Mouse (Mus musculus): Measurements from ENCODE around the gene Nrgn. TPM values are rescaled to one million over a fixed set of nuclear protein-coding genes. Genes with fewer than 3 reads are reported as not detected.

Gene Nrgn
- total and polyA plus RNA-seq, 2 experiments from 2014 or later = 76.2 to 176 TPM

- no peaks in the 10 kb centered on the region for H3K9me3 ChIP-seq (ENCODE audit: low read length)
- 86% methylated on average over 4 of the region's 4 CpGs for WGBS
- H3K4me1 ChIP-seq (ENCODE audit: insufficient read depth) = no peaks in the 10 kb centered on the region
- H3K9ac ChIP-seq = no peak overlapping the region
- no peak for TF ChIP-seq CTCF (IDR thresholded peaks at IDR 0.05; ENCODE audit: low read depth)
- H3K27ac ChIP-seq (ENCODE audit: low read depth, low read length) = no peak overlapping the region
- ATAC-seq = no peak
- DNase-seq = no peak
- no peak overlapping the region for H3K4me2 ChIP-seq (ENCODE audit: low read depth)
- H3K4me3 ChIP-seq (ENCODE audit: low read depth, low read length) = no peak overlapping the region
- H3K36me3 ChIP-seq (ENCODE audit: insufficient read depth) = no peaks in the 10 kb centered on the region
- H3K27me3 ChIP-seq (ENCODE audit: insufficient read depth, low read length) = no peaks in the 10 kb centered on the region
Observed at GRCm38 (mm10) chr9:37590381-37590780, 37.7 kb upstream of the Nrgn start.

GRCm38 (mm10) chr9:37586718-37587117 is 34.0 kb upstream of the Nrgn start:
- DNase-seq (no peak), ATAC-seq (peak; percentile 43; the same call in 1 of the 2 replicates)
- Histone ChIP-seq H3K9ac (no peak overlapping the region), H3K9me3 (ENCODE audit: low read length) (no peaks in the 10 kb centered on the region), H3K27me3 (ENCODE audit: insufficient read depth, low read length) (no peaks in the 10 kb centered on the region), H3K36me3 (ENCODE audit: insufficient read depth) (no peaks in the 10 kb centered on the region), H3K4me3 (ENCODE audit: low read depth, low read length) (no peak overlapping the region), H3K4me2 (ENCODE audit: low read depth) (no peak overlapping the region), H3K27ac (ENCODE audit: low read depth, low read length) (no peak overlapping the region), H3K4me1 (ENCODE audit: insufficient read depth) (no peaks in the 10 kb centered on the region)
- no peak for TF ChIP-seq CTCF (IDR thresholded peaks at IDR 0.05; ENCODE audit: low read depth)
- WGBS = 60% methylated on average over 4 of the region's 4 CpGs

GRCm38 (mm10) chr9:37583594-37583993 is 30.9 kb upstream of the Nrgn start:
- H3K36me3 ChIP-seq (ENCODE audit: insufficient read depth) = no peaks in the 10 kb centered on the region
- TF ChIP-seq CTCF (IDR thresholded peaks at IDR 0.05; ENCODE audit: low read depth) = no peak
- no peak for DNase-seq
- WGBS = 88% methylated on average over 5 of the region's 5 CpGs
- no peak overlapping the region for H3K27ac ChIP-seq (ENCODE audit: low read depth, low read length)
- no peaks in the 10 kb centered on the region for H3K9me3 ChIP-seq (ENCODE audit: low read length)
- no peak overlapping the region for H3K9ac ChIP-seq
- H3K4me1 ChIP-seq (ENCODE audit: insufficient read depth) = no peaks in the 10 kb centered on the region
- no peak overlapping the region for H3K4me3 ChIP-seq (ENCODE audit: low read depth, low read length)
- H3K4me2 ChIP-seq (ENCODE audit: low read depth) = no peak overlapping the region
- H3K27me3 ChIP-seq (ENCODE audit: insufficient read depth, low read length) = no peaks in the 10 kb centered on the region
- no peak for ATAC-seq

- Histone ChIP-seq H3K9ac (no peak overlapping the region), H3K9me3 (ENCODE audit: low read length) (no peaks in the 10 kb centered on the region), H3K4me2 (ENCODE audit: low read depth) (peak overlapping the region; percentile 39), H3K27ac (ENCODE audit: low read depth, low read length) (peak overlapping the region; percentile 64), H3K4me1 (ENCODE audit: insufficient read depth) (no peaks in the 10 kb centered on the region), H3K27me3 (ENCODE audit: insufficient read depth, low read length) (no peaks in the 10 kb centered on the region), H3K4me3 (ENCODE audit: low read depth, low read length) (no peak overlapping the region), H3K36me3 (ENCODE audit: insufficient read depth) (no peaks in the 10 kb centered on the region)
- peak; percentile 63 for DNase-seq
- no peak for TF ChIP-seq CTCF (IDR thresholded peaks at IDR 0.05; ENCODE audit: low read depth)
- WGBS = 22% methylated on average over 14 of the region's 14 CpGs
- ATAC-seq = peak; percentile 84
Observed at GRCm38 (mm10) chr9:37576436-37576930, 23.8 kb upstream of the Nrgn start.

GRCm38 (mm10) chr9:37572204-37572876 is 19.6 kb upstream of the Nrgn start:
- H3K27me3 ChIP-seq (ENCODE audit: insufficient read depth, low read length) = no peaks in the 10 kb centered on the region
- no peak overlapping the region for H3K4me2 ChIP-seq (ENCODE audit: low read depth)
- 64% methylated on average over 3 of the region's 3 CpGs for WGBS
- no peaks in the 10 kb centered on the region for H3K9me3 ChIP-seq (ENCODE audit: low read length)
- DNase-seq = no peak
- no peak overlapping the region for H3K27ac ChIP-seq (ENCODE audit: low read depth, low read length)
- TF ChIP-seq CTCF (IDR thresholded peaks at IDR 0.05; ENCODE audit: low read depth) = no peak
- H3K36me3 ChIP-seq (ENCODE audit: insufficient read depth) = no peaks in the 10 kb centered on the region
- H3K4me3 ChIP-seq (ENCODE audit: low read depth, low read length) = no peak overlapping the region
- H3K4me1 ChIP-seq (ENCODE audit: insufficient read depth) = peaks cover 9% of the 10 kb centered on the region
- ATAC-seq = no peak
- no peak overlapping the region for H3K9ac ChIP-seq

- Histone ChIP-seq H3K4me3 (ENCODE audit: low read depth, low read length) (no peak overlapping the region), H3K9me3 (ENCODE audit: low read length) (no peaks in the 10 kb centered on the region), H3K9ac (no peak overlapping the region), H3K27ac (ENCODE audit: low read depth, low read length) (no peak overlapping the region), H3K27me3 (ENCODE audit: insufficient read depth, low read length) (no peaks in the 10 kb centered on the region), H3K4me2 (ENCODE audit: low read depth) (no peak overlapping the region), H3K36me3 (ENCODE audit: insufficient read depth) (no peaks in the 10 kb centered on the region), H3K4me1 (ENCODE audit: insufficient read depth) (peaks cover 9% of the 10 kb centered on the region)
- TF ChIP-seq CTCF (IDR thresholded peaks at IDR 0.05; ENCODE audit: low read depth) = no peak
- ATAC-seq (no peak), DNase-seq (no peak)
- WGBS = 76% methylated on average over 2 of the region's 2 CpGs
Observed at GRCm38 (mm10) chr9:37569231-37569835, 16.6 kb upstream of the Nrgn start.

- H3K4me2 ChIP-seq (ENCODE audit: low read depth) = no peak overlapping the region
- peak overlapping the region; percentile 23; the same call in 1 of the 2 replicates for H3K27ac ChIP-seq (ENCODE audit: low read depth, low read length)
- peaks cover 9% of the 10 kb centered on the region for H3K4me1 ChIP-seq (ENCODE audit: insufficient read depth)
- H3K4me3 ChIP-seq (ENCODE audit: low read depth, low read length) = no peak overlapping the region
- ATAC-seq (peak; percentile 55), DNase-seq (no peak)
- 33% methylated on average over 4 of the region's 4 CpGs for WGBS
- no peak for TF ChIP-seq CTCF (IDR thresholded peaks at IDR 0.05; ENCODE audit: low read depth)
- no peaks in the 10 kb centered on the region for H3K9me3 ChIP-seq (ENCODE audit: low read length)
- no peaks in the 10 kb centered on the region for H3K36me3 ChIP-seq (ENCODE audit: insufficient read depth)
- no peaks in the 10 kb centered on the region for H3K27me3 ChIP-seq (ENCODE audit: insufficient read depth, low read length)
- H3K9ac ChIP-seq = no peak overlapping the region
Observed at GRCm38 (mm10) chr9:37568605-37569214, 16.0 kb upstream of the Nrgn start.
